Mouse (Mus musculus) limb, embryonic 12.5 days (tissue): ENCODE measurements around the gene Pot1a. TPM values are rescaled to one million over a fixed set of nuclear protein-coding genes. Genes with fewer than 3 reads are reported as not detected.

Experiments used
- ATAC-seq: fragments of 200-750 bp; cut with Nextera tagmentation; 2 replicates; pipeline ENCODE4 v1.8.0; 2017; ENCODE audit warnings: low read depth, moderate TSS enrichment; ENCODE audit not compliant: insufficient number of reproducible peaks, insufficient read depth, low FRiP score, low TSS enrichment
- H3K27ac ChIP-seq: fragments of 300-500 bp; sonication (generic); 2 replicates; pipeline ENCODE4 v1.5.1; 2016; ENCODE audit warnings: mild to moderate bottlenecking, moderate library complexity
- H3K27me3 ChIP-seq: fragments of 300-500 bp; sonication (generic); 2 replicates; pipeline ENCODE4 v1.6.1; 2016; ENCODE audit warnings: mild to moderate bottlenecking, moderate library complexity
- H3K36me3 ChIP-seq: fragments of 300-500 bp; sonication (generic); 2 replicates; pipeline ENCODE4 v1.6.1; 2016; ENCODE audit warnings: mild to moderate bottlenecking, moderate library complexity
- H3K4me1 ChIP-seq: fragments of 300-500 bp; sonication (generic); replicated peaks from 2 replicates; pipeline ENCODE4 v1.6.1; 2016
- H3K4me2 ChIP-seq: fragments of 300-500 bp; sonication (generic); 2 replicates; pipeline ENCODE4 v1.6.1; 2016; ENCODE audit warnings: mild to moderate bottlenecking, moderate library complexity
- H3K4me3 ChIP-seq: fragments of 300-500 bp; sonication (generic); replicated peaks from 2 replicates; pipeline ENCODE4 v1.5.1; 2016; ENCODE audit warnings: mild to moderate bottlenecking
- H3K9ac ChIP-seq: fragments of 300-500 bp; sonication (generic); replicated peaks from 2 replicates; pipeline ENCODE4 v1.6.1; 2016; ENCODE audit warnings: mild to moderate bottlenecking, moderate library complexity
- H3K9me3 ChIP-seq: fragments of 300-500 bp; sonication (generic); 2 replicates; pipeline ENCODE4 v1.6.1; 2016; ENCODE audit warnings: mild to moderate bottlenecking, moderate library complexity
- WGBS: fragments of 180-500 bp; shearing (Covaris S2); methylation state at CpG from one replicate; pipeline ENCODE4 v1.1.7; 2016; 5-methylcytosine and 5-hydroxymethylcytosine counted together
- polyA plus RNA-seq: library from polyadenylated mRNA; unstranded; fragments of >200 nt; fragmentation: Nextera tagmentation; extraction: Ambion mirVana; gene quantifications from 2 replicates; pipeline ENCODE4 v1.2.1, GENCODE M21; 2016

Gene Pot1a
- polyA plus RNA-seq, 1 experiment from 2014 or later = 33.3 TPM

DNA sequence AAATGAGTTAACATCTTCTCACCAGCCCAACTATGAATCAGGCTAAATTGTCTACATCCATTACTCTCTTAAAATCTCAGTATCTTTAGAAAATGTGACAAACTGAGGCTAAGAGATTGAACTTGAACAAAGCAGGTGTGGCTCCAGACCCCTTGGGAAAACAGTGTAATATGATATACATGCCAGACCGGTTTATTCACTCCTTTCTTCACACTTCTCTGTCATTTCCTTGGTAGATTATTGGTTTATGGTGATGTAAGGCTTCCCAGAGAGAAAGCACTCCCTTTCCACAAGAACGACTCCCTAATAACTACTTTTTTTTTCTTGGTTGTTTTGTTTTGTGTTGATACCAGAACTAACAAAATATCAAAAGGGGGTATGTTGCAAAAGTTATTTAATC lies 98.4 kb downstream of the Pot1a start:
- Histone ChIP-seq H3K36me3 (no peaks in the 10 kb centered on the region), H3K4me1 (no peaks in the 10 kb centered on the region), H3K27me3 (no peaks in the 10 kb centered on the region), H3K4me2 (no peak overlapping the region), H3K4me3 (no peak overlapping the region), H3K27ac (no peak overlapping the region), H3K9me3 (no peaks in the 10 kb centered on the region), H3K9ac (no peak overlapping the region)
- no peak for ATAC-seq
- WGBS = 18% methylated on average over 2 of the region's 2 CpGs

DNA sequence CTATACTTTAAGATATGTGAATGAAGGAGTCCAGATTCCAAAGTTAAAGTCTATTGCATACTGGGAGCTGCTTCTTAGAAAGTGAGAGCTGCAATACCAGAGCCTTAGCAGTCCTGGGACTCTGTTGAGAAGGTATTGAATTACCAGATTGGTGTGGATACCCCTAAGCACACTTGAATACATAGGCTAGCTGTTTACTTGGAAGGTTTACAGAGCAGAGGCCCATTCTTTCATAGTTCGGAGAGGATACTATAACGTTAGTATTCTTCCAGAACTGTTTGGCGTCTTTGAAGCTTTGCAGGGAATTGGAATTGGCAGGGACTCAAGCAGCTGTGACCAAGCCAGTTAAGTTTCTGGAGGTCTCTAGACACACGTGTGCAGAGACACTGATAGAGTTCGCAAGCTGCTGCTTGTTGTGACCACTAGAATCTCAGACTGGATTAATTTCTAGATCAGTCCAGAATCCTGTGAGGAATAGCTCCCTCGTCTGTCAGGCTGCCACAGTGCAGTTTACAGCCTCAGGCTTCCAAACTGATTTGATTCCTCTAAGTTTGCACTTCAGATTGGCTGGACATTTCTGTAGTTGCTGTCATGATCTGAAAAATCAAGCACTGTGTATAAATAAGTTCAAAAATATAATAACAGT lies 99.7 kb downstream of the Pot1a start:
- H3K4me2 ChIP-seq = no peak overlapping the region
- no peaks in the 10 kb centered on the region for H3K36me3 ChIP-seq
- H3K9me3 ChIP-seq = no peaks in the 10 kb centered on the region
- H3K4me3 ChIP-seq = no peak overlapping the region
- WGBS = 53% methylated on average over 6 of the region's 6 CpGs
- no peak for ATAC-seq
- H3K9ac ChIP-seq = no peak overlapping the region
- no peaks in the 10 kb centered on the region for H3K27me3 ChIP-seq
- no peaks in the 10 kb centered on the region for H3K4me1 ChIP-seq
- no peak overlapping the region for H3K27ac ChIP-seq

- Histone ChIP-seq H3K9ac (no peak overlapping the region), H3K4me2 (no peak overlapping the region), H3K27ac (no peak overlapping the region), H3K4me3 (no peak overlapping the region), H3K36me3 (no peaks in the 10 kb centered on the region), H3K9me3 (no peaks in the 10 kb centered on the region), H3K27me3 (no peaks in the 10 kb centered on the region; the same call in 1 of the 2 replicates), H3K4me1 (no peaks in the 10 kb centered on the region)
- WGBS = 44% methylated on average over 2 of the region's 2 CpGs
- ATAC-seq = no peak
Observed at GRCm38 (mm10) chr6:25699956-25700355, 109.1 kb downstream of the Pot1a start.

Other genes with a start within 250 kb of the Pot1a start
- 1.1 and 1.6 TPM in 2 replicates for gene Gpr37, start 118.5 kb downstream of the Pot1a start, polyA plus RNA-seq